Mouse (Mus musculus) urinary bladder, postnatal 14 days (tissue): ENCODE results near the gene Arhgef25.
"Not testable (repeated sequence)": the region's sequence is repeated elsewhere in the genome, so short reads cannot be mapped to it uniquely, and the experiment has no call there.

Experiments used
- DNase-seq: peaks from one replicate; pipeline ENCODE4 v3.0.0; 2021; ENCODE audit warnings: low spot score

Arhgef25 gene

GRCm38 (mm10) chr10:127165654-127166403, 24.1 kb downstream of the Arhgef25 start:
- DNase-seq = peak; percentile 48

GRCm38 (mm10) chr10:127165354-127165653, 24.6 kb downstream of the Arhgef25 start:
- DNase-seq = no peak

GRCm38 (mm10) chr10:127164631-127165353, 25.1 kb downstream of the Arhgef25 start, which contains the start of gene B4galnt1:
TSS of gene B4galnt1 (plus strand) at chr10:127165225.
- DNase-seq = peak; percentile 72

- no peak for DNase-seq
Measured at GRCm38 (mm10) chr10:127164190-127164589, 25.7 kb downstream of the Arhgef25 start.

GRCm38 (mm10) chr10:127162771-127163261, 27.1 kb downstream of the Arhgef25 start:
- not testable (repeated sequence) for DNase-seq

- no peak for DNase-seq
Measured at GRCm38 (mm10) chr10:127160728-127161127, 29.2 kb downstream of the Arhgef25 start.

- DNase-seq = no peak
Measured at GRCm38 (mm10) chr10:127160081-127160480, 29.8 kb downstream of the Arhgef25 start.

- DNase-seq = no peak
Measured at GRCm38 (mm10) chr10:127158471-127158870, 31.4 kb downstream of the Arhgef25 start.

- DNase-seq = no peak
Measured at GRCm38 (mm10) chr10:127156511-127156910, 33.4 kb downstream of the Arhgef25 start.

- DNase-seq = no peak
Measured at GRCm38 (mm10) chr10:127156089-127156488, 33.8 kb downstream of the Arhgef25 start.

GRCm38 (mm10) chr10:127154652-127155051, 35.2 kb downstream of the Arhgef25 start:
- DNase-seq = no peak

- no peak for DNase-seq
Measured at GRCm38 (mm10) chr10:127154241-127154640, 35.6 kb downstream of the Arhgef25 start.

GRCm38 (mm10) chr10:127153323-127153722, 36.6 kb downstream of the Arhgef25 start:
- DNase-seq = no peak

- not testable (repeated sequence) for DNase-seq
Measured at GRCm38 (mm10) chr10:127152556-127152955, 37.3 kb downstream of the Arhgef25 start.

GRCm38 (mm10) chr10:127151233-127151632, 38.6 kb downstream of the Arhgef25 start:
- not testable (repeated sequence) for DNase-seq

- DNase-seq = no peak
Measured at GRCm38 (mm10) chr10:127150471-127150872, 39.4 kb downstream of the Arhgef25 start.

- DNase-seq = no peak
Measured at GRCm38 (mm10) chr10:127147135-127147534, 42.7 kb downstream of the Arhgef25 start.

- no peak for DNase-seq
Measured at GRCm38 (mm10) chr10:127145303-127145702, 44.6 kb downstream of the Arhgef25 start.

GRCm38 (mm10) chr10:127144536-127144935, 45.3 kb downstream of the Arhgef25 start:
- DNase-seq = no peak

- no peak for DNase-seq
Measured at GRCm38 (mm10) chr10:127143228-127143627, 46.7 kb downstream of the Arhgef25 start.

- DNase-seq = no peak
Measured at GRCm38 (mm10) chr10:127141500-127141899, 48.4 kb downstream of the Arhgef25 start.

GRCm38 (mm10) chr10:127140971-127141370, 48.9 kb downstream of the Arhgef25 start:
- DNase-seq = no peak
